Mouse (Mus musculus) heart, postnatal 0 days (tissue): ENCODE data around the gene Dock4. TPM values are rescaled to one million over a fixed set of nuclear protein-coding genes. Genes with fewer than 3 reads are reported as not detected.

Source experiments
- ATAC-seq: fragments of 200-750 bp; cut with Nextera tagmentation; 2 replicates; pipeline ENCODE4 v1.8.0; 2017; ENCODE audit warnings: low read depth, moderate number of reproducible peaks, moderate library complexity; ENCODE audit not compliant: insufficient read depth
- DNase-seq: peaks from one replicate; pipeline ENCODE4 v3.0.0-alpha.2; 2016; ENCODE audit warnings: low spot score
- H3K27ac ChIP-seq: fragments of 300-500 bp; sonication (generic); 2 replicates; pipeline ENCODE4 v1.5.1; 2014; ENCODE audit warnings: low read depth, mild to moderate bottlenecking
- H3K27me3 ChIP-seq: fragments of 300-500 bp; sonication (generic); 2 replicates; pipeline ENCODE4 v1.6.1; 2014; ENCODE audit warnings: low read length, mixed read lengths; ENCODE audit not compliant: control insufficient read depth, insufficient read depth
- H3K36me3 ChIP-seq: fragments of 300-500 bp; sonication (generic); replicated peaks from 2 replicates; pipeline ENCODE4 v1.6.1; 2014; ENCODE audit warnings: low read length, mixed read lengths; ENCODE audit not compliant: control insufficient read depth, insufficient read depth
- H3K4me1 ChIP-seq: fragments of 300-500 bp; sonication (generic); 2 replicates; pipeline ENCODE4 v1.6.1; 2014; ENCODE audit warnings: antibody characterized with exemption; ENCODE audit not compliant: control insufficient read depth, insufficient read depth
- H3K4me2 ChIP-seq: fragments of 300-500 bp; sonication (generic); 2 replicates; pipeline ENCODE4 v1.6.1; 2014; ENCODE audit warnings: low read depth, mild to moderate bottlenecking, low read length, moderate library complexity
- H3K4me3 ChIP-seq: fragments of 300-500 bp; sonication (generic); 2 replicates; pipeline ENCODE4 v1.5.1; 2014; ENCODE audit warnings: low read depth, low read length
- H3K9ac ChIP-seq: fragments of 300-500 bp; sonication (generic); replicated peaks from 2 replicates; pipeline ENCODE4 v1.6.1; 2014; ENCODE audit warnings: low read depth, low read length, mixed read lengths
- H3K9me3 ChIP-seq: fragments of 300-500 bp; sonication (generic); replicated peaks from 2 replicates; pipeline ENCODE4 v1.6.1; 2016; ENCODE audit warnings: low read length; ENCODE audit not compliant: control insufficient read depth
- CTCF ChIP-seq: IDR thresholded peaks from 2 replicates; pipeline ENCODE4 v1.5.1; 2016; ENCODE audit warnings: antibody characterized with exemption, control low read depth, low read depth
- EP300 ChIP-seq: IDR thresholded peaks from 2 replicates; pipeline ENCODE4 v1.6.1; 2016; ENCODE audit warnings: antibody characterized with exemption, low read depth
- WGBS: fragments of 180-500 bp; shearing (Covaris S2); extraction: QIAGEN DNeasy Blood & Tissue Kit; methylation state at CpG from one replicate; pipeline ENCODE4 v1.1.7; 2014; 5-methylcytosine and 5-hydroxymethylcytosine counted together
- polyA plus RNA-seq: library from polyadenylated mRNA; unstranded; fragments of >200 nt; fragmentation: Nextera tagmentation; extraction: Ambion mirVana; gene quantifications from 2 replicates; pipeline ENCODE4 v1.2.1, GENCODE M21; 2015
- total RNA-seq: library from RNA; depleted of rRNA; stranded (reverse); fragments of >200 nt; gene quantifications from 2 replicates; pipeline ENCODE4 v1.2.3, GENCODE M21; 2014; ENCODE audit warnings: low replicate concordance

The Dock4 gene
- total and polyA plus RNA-seq, 2 experiments from 2014 or later = 4.2 to 9.2 TPM

- Histone ChIP-seq H3K9me3 (no peaks in the 10 kb centered on the region), H3K36me3 (no peaks in the 10 kb centered on the region), H3K4me2 (no peak overlapping the region), H3K27ac (no peak overlapping the region), H3K4me3 (no peak overlapping the region), H3K9ac (no peak overlapping the region), H3K4me1 (0 out of 2 replicates have a peak, but pooled peaks cover 5% of the 10 kb centered on the region), H3K27me3 (no peaks in the 10 kb centered on the region)
- 84% methylated on average over 2 of the region's 2 CpGs for WGBS
- no peak for DNase-seq
- TF ChIP-seq EP300 (no peak), CTCF (no peak)
- ATAC-seq = no peak
Observed at GRCm38 (mm10) chr12:40512370-40512693, 66.6 kb downstream of the Dock4 start.

- H3K4me2 ChIP-seq = no peak overlapping the region
- no peak overlapping the region for H3K4me3 ChIP-seq
- 92% methylated on average over 7 of the region's 7 CpGs for WGBS
- H3K9ac ChIP-seq = no peak overlapping the region
- no peaks in the 10 kb centered on the region for H3K36me3 ChIP-seq
- TF ChIP-seq CTCF (no peak), EP300 (no peak)
- DNase-seq (no peak), ATAC-seq (no peak)
- H3K9me3 ChIP-seq = no peaks in the 10 kb centered on the region
- H3K27me3 ChIP-seq = no peaks in the 10 kb centered on the region
- 0 out of 2 replicates have a peak, but pooled peaks cover 5% of the 10 kb centered on the region for H3K4me1 ChIP-seq
- no peak overlapping the region for H3K27ac ChIP-seq
Observed at GRCm38 (mm10) chr12:40512994-40513393, 67.2 kb downstream of the Dock4 start.

- H3K27ac ChIP-seq = no peak overlapping the region
- no peak for ATAC-seq
- no peak overlapping the region for H3K4me2 ChIP-seq
- TF ChIP-seq EP300 (no peak), CTCF (no peak)
- H3K4me3 ChIP-seq = no peak overlapping the region
- 75% methylated on average over 6 of the region's 6 CpGs for WGBS
- no peaks in the 10 kb centered on the region for H3K9me3 ChIP-seq
- DNase-seq = no peak
- H3K36me3 ChIP-seq = no peaks in the 10 kb centered on the region
- H3K9ac ChIP-seq = no peak overlapping the region
- 0 out of 2 replicates have a peak, but pooled peaks cover 5% of the 10 kb centered on the region for H3K4me1 ChIP-seq
- H3K27me3 ChIP-seq = no peaks in the 10 kb centered on the region
Observed at GRCm38 (mm10) chr12:40514021-40514420, 68.3 kb downstream of the Dock4 start.

- no peaks in the 10 kb centered on the region for H3K4me1 ChIP-seq
- 83% methylated on average over 4 of the region's 4 CpGs for WGBS
- H3K36me3 ChIP-seq = no peaks in the 10 kb centered on the region
- H3K4me2 ChIP-seq = no peak overlapping the region
- no peaks in the 10 kb centered on the region for H3K27me3 ChIP-seq
- no peaks in the 10 kb centered on the region for H3K9me3 ChIP-seq
- ATAC-seq (no peak), DNase-seq (no peak)
- H3K9ac ChIP-seq = no peak overlapping the region
- H3K27ac ChIP-seq = no peak overlapping the region
- no peak overlapping the region for H3K4me3 ChIP-seq
- TF ChIP-seq EP300 (no peak), CTCF (no peak)
Observed at GRCm38 (mm10) chr12:40522468-40522867, 76.7 kb downstream of the Dock4 start.

- DNase-seq (no peak), ATAC-seq (no peak)
- 87% methylated on average over 4 of the region's 4 CpGs for WGBS
- TF ChIP-seq EP300 (no peak), CTCF (no peak)
- Histone ChIP-seq H3K4me1 (no peaks in the 10 kb centered on the region), H3K36me3 (no peaks in the 10 kb centered on the region), H3K9ac (no peak overlapping the region), H3K27me3 (no peaks in the 10 kb centered on the region), H3K27ac (no peak overlapping the region), H3K9me3 (no peaks in the 10 kb centered on the region), H3K4me2 (no peak overlapping the region), H3K4me3 (no peak overlapping the region)
Observed at GRCm38 (mm10) chr12:40523020-40523419, 77.3 kb downstream of the Dock4 start.

GRCm38 (mm10) chr12:40525045-40525444 lies 79.3 kb downstream of the Dock4 start:
- Histone ChIP-seq H3K36me3 (no peaks in the 10 kb centered on the region), H3K9me3 (no peaks in the 10 kb centered on the region), H3K4me3 (no peak overlapping the region), H3K27me3 (no peaks in the 10 kb centered on the region), H3K27ac (no peak overlapping the region), H3K4me1 (no peaks in the 10 kb centered on the region), H3K4me2 (no peak overlapping the region), H3K9ac (no peak overlapping the region)
- ATAC-seq (no peak), DNase-seq (no peak)
- no peak for TF ChIP-seq EP300
- TF ChIP-seq CTCF = no peak
- WGBS = 68% methylated on average over 3 of the region's 3 CpGs
